Mouse (Mus musculus): ENCODE measurements around the gene Rmi1. TPM values are rescaled to one million over a fixed set of nuclear protein-coding genes. Genes with fewer than 3 reads are reported as not detected.

Gene Rmi1
- polyA plus RNA-seq, 3 experiments from 2014 or later = 22.8 to 24.7 (median 23.3) TPM

Other genes with a start within 250 kb of the Rmi1 start
- 100 to 1,000 TPM; 204 to 343 (median 284) TPM for gene Idnk, start 244.6 kb upstream of the Rmi1 start, polyA plus RNA-seq (2017; shearing (Covaris generic))
- gene Ubqln1, start 186.6 kb upstream of the Rmi1 start, polyA plus RNA-seq (2017; shearing (Covaris generic)) = 10 to 100 TPM; 16.2 to 20.1 (median 18.2) TPM
- gene Gkap1, start 126.5 kb upstream of the Rmi1 start, polyA plus RNA-seq (2017; shearing (Covaris generic)) = 1 to 10 TPM in 1 of 3 experiments, under 1 TPM in 2; 0.38 to 1.1 (median 0.87) TPM
- gene Kif27, start 43.1 kb upstream of the Rmi1 start, polyA plus RNA-seq (2017; shearing (Covaris generic)) = not detected
- gene 2210016F16Rik, start 17.0 kb upstream of the Rmi1 start, polyA plus RNA-seq (2017; shearing (Covaris generic)) = 10 to 100 TPM in 2 of 3 experiments, 1 to 10 TPM in 1; 5.5 to 24.5 (median 21.2) TPM
- 1,000 to 10,000 TPM; 1,885 to 2,917 (median 2,228) TPM for gene Hnrnpk, start 1.1 kb downstream of the Rmi1 start, polyA plus RNA-seq (2017; shearing (Covaris generic))
- under 1 TPM in 1 of 3 experiments, not detected in 2; 0.11 TPM for gene Slc28a3, start 208.6 kb downstream of the Rmi1 start, polyA plus RNA-seq (2017; shearing (Covaris generic))

Measured in inflammation-experienced regulatory T-cells, adult 6 months (primary cell).